Mouse (Mus musculus) heart, adult 11 months (tissue): ENCODE data around the gene Mroh7.

Experiments
- DNase-seq: peaks from one replicate; pipeline ENCODE4 v3.0.0; 2022

Gene Mroh7

DNA sequence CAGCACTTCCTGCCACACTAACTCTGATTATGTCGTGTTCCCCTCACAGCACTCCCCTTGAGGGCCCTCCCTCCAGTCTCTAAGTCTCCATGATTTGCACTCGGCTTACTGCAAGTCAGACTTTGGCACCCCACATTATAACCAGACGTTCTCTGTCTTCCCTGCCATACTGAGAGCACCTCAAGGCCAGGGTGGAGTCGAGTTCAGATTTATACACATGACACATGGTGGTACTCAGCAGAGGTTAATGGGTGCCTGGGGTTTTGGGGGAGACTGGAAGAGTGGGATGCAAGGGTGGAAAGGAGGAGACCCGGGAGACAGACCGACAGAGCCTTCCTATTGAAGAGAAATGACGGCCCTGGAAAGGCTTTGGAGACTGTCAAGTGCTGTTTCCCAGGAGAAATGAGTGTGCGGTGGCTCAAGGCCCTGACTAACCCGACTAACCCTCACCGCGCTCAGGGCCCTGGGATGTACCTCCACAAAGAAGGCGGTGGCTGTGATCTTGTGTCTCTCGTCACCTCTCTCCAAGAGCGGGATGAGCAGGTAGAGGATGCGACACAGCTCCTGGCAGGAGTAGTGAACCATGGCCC, 36.8 kb downstream of the Mroh7 start:
- DNase-seq, result peak; percentile 86

DNA sequence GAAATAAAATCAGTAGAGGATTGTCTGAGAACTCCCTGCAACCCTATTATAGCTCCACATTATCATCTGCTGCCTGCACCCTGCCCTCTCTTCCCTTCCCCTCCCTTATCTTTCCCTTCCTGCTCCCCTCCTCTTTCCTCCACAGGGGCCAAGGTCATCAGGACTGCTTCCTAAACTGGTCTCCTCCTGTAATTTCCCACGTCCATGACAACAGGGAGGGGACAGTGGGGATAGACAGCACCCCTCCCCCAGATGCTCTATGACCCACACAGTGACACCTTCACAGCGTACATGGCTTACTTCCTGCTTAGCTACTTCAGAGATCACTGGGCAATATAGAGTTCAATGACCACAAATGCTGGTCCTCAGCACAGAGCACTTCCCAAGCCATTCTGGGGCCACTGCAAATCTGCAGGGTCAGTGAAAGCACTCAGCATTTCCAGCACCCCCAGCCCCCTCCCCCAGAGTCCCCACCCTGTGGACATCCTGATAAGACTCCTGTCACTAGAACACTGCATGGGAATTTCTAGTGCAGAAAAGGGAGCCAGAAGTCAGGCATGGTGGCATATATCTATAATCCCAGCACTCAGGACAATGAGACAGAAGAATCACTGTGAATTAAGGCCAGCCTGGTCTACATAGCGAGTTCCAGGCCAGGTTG, 42.0 kb downstream of the Mroh7 start:
- DNase-seq, result peak; percentile 89

DNA sequence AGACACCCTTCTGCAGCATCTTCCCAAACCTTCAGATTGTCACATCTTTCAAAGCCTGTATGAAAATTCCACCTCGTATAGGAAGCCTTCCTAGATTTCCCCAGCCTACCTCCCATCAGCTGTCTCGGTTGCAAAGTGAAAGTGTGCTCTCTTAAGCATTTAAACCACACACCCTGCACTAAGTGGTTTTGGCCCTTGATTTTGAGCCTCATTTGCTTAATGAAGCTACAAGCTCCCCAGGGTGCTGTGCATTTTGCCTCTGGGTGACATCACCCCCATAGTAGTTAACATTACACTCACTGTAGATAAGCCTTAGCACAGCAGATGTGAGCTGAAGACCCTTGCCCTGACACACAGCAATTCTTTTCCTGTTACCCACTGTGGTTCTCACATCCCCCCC, 49.8 kb downstream of the Mroh7 start:
- peak; percentile 61 for DNase-seq

DNA sequence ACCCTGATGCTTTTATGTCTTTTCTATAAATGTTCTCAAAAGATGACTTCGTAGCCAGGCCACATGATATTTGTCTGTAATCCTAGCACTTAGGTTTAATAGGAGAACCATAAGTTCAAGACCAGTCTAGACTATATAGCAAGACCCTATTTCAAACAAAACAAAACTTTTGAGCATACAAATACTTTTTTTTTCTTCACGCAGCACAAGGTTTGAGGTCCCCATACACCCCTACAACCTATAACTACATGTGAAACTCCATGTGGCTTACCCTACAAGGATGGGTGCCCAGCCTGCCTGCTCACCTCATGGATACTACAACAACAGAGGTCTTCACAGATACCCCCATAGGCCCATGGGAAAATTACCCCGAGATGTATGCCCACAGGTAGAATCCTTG, 51.6 kb downstream of the Mroh7 start:
- no peak for DNase-seq

DNA sequence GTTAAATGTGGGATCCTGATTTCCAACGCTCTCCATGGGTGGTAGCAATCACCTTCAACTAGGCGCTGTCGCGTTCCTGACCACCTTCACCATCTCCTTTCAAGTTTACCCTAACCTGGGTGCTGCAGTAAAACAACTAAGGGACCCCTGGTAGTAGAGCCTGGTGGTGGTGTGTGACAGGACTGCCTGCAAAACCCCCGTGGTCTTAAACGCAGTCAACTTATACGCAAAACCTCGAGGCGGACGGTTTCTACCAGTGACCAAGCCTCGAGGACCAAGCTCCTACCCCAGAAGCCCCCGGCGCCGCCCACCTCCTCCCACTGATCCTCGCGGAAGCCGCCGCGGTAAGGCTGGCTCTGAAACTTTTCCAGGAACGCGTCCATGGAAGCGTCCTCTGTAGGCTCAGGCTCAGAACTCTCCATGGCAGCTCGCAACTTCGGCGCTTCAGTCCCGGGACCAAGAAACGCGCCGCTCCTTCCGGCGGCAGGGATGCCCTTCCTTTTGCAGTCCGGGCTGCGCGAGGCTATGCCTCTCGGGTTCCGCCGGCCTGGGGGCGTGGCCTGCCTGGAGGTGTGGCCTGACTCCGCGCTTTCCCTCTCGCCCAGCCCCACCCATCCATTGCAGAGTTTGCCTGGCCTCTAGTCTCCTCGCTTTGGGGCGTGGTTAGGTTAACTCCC, 52.1 kb downstream of the Mroh7 start, which contains the start of gene Ttc4:
Gene Ttc4 (minus strand): TSS at position 503 of the 677 bp plus-strand sequence.
- peak; percentile 98 for DNase-seq

DNA sequence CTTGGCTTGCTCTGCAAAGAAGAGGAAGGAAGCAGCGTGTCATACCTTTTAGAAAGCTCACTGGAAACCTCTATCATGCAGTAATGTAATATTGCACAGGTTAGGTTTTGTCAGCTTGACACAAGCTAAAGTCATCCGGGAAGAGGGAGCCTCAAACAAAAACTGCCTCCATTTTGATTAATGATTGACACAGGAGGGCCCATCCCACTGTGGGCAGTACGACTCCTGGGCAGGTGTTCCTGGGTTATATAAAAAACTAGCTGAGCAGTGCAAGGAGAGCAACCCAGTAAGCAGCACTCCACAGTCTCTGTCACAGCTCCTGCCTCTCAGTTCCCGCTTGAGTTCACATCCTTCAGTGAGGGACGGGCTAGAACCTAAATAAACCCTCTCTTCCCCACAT, 54.0 kb downstream of the Mroh7 start:
- peak; percentile 79 for DNase-seq

DNA sequence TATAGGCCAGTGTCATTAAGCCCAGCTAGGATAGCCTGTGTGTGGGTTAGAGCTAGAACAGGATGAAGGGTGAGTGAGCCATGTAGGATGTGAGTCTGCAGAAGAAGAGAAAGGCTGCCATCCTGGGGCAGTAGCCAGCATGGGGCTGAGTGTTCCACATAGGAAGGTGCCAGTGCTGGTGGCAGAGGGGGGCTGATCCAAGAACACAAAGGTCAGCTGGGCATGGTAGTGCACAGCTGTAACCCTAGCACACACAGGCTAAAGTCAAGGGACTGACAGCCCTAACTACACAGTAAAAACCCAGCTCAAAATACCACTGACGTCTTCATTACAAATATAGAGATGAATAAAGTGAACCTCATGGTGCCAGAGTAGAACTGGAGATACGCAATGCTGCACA, 64.2 kb downstream of the Mroh7 start:
- DNase-seq, result no peak

DNA sequence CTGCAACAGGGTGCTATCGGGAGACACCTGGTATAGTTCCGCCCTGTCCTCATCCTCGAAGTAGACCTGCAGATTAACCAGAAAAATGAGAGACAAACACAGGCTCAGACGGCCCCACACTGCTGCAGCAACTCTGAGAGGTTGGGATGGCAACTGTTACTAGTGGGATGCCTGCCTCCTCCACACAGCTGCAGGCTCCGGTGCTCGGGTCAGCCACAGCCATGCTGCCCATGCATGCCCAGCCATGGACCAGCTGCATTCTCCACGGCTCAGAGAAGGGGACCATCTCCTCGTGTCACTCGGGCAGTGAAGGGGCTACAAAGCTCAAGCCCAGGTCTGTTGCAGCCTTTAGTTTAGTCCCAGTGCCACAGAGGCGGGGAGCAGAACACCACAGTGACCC, 65.1 kb downstream of the Mroh7 start:
- no peak for DNase-seq

DNA sequence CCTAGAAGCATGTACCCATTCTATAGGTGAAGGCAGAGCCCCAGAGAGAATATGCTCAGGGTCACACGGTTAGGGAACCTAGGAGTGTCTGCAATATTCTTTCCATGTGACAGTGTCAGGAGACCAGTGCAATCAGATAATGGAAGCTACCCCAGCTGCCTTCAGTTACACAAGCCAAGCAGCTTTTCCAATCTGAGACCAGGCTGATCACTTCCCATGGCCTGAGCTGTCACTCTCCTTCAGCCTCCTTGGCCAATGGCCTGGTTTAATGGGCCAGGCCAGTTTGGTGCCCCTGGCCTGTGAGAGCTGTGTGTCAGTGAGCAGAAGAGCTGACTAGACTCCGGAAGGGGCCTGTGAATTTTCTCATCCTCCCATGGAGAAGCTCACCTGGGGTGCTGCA, 65.5 kb downstream of the Mroh7 start:
- peak; percentile 91 for DNase-seq

DNA sequence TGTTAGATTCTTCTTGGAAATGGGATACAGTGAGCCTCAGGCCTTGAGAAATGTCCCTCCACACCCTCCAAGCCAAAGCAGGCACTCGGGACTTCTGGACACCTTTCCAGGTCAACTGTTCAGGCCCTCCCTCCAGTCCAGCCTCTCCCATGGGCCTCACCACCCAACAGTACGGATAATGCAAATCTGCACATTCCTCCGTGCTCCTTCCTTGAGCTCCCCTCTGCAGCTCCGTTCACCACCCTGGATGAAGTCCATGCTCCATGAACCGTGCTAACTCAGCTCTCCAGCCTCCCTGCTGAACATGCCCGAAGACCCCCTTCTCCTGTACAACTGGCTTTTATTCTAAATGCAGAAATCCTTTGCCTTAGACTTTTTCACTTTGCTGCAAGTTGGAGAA, 66.0 kb downstream of the Mroh7 start:
- DNase-seq, result no peak

DNA sequence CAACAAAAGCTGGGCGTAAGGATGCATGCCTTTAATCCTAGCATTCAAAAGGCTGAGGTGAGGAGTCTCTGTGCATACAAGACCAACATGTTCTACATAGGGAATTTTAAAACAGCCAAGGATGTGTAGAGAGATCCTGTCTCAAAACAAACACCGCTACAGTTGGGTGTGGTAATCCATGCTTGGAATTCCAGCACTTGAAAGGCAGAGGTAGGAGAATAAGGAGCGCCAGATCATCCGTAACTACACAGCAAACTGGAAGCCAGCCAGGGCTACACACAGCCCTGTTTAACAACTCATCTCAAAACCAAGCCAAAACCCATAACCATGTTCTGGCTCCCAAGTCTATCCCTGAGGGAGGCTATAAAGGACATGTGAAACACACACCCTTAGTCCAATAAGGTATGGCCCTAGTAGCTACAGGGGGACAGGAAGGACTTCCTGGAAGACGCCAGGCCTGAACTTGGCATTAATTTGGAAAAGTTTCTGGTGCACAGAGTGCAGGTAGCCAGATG, 66.7 kb downstream of the Mroh7 start:
- DNase-seq, result no peak

DNA sequence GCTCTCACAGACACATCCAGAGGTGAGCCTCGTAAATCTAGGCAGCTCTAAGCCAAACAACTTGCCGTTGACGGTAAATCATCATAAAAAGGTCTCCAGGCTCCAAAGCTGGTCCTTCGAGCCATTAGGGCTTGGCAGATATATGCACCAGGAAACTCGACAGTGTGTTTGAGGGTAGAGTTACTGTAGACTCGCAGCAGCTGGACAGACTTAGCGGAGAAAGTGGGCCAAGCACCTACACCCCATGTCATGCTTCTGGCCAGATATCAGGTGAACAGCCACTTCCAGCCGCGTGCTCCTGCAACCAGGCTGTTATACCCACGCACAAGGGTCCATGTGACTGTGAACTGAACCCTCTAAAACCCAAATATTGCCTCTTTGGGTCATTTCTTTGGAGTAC, 75.0 kb downstream of the Mroh7 start:
- DNase-seq, result no peak

DNA sequence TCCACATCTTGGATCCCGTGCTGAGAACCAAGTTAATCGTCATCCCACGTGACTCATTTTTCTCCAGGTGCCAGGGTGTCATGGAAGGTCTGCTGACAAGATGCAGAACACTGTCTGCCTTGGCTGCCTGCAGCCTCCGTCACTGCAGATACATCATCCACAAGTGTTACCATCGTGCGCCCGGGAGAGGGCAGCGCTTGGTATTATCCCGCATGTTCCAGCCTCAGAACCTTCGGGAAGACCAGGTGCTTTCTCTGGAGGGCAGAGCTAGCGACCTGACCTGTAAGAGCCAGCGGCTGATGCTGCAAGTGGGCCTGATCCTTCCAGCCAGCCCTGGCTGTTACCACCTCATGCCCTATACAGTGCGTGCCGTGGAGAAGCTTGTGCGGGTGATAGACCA, 77.7 kb downstream of the Mroh7 start:
- DNase-seq, result no peak

DNA sequence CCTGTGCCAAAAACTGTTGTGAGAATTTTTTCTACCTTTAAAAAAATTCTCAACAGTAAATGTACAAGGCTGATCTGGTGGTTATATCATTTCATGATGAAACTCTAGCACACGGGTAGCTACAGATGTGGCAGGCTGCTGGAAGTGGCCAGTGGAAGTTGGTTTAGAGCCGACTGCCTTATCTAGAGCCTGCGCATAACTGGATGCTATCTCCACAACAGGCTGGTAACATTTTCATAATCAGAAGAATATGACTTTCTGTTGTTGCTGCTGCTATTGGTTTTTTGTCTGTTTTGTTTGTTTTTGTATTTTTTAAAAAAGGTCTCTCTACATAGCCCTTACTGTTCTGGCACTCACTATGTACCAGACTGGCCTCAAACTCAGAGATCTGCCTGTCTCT, 78.2 kb downstream of the Mroh7 start:
- DNase-seq, result no peak

DNA sequence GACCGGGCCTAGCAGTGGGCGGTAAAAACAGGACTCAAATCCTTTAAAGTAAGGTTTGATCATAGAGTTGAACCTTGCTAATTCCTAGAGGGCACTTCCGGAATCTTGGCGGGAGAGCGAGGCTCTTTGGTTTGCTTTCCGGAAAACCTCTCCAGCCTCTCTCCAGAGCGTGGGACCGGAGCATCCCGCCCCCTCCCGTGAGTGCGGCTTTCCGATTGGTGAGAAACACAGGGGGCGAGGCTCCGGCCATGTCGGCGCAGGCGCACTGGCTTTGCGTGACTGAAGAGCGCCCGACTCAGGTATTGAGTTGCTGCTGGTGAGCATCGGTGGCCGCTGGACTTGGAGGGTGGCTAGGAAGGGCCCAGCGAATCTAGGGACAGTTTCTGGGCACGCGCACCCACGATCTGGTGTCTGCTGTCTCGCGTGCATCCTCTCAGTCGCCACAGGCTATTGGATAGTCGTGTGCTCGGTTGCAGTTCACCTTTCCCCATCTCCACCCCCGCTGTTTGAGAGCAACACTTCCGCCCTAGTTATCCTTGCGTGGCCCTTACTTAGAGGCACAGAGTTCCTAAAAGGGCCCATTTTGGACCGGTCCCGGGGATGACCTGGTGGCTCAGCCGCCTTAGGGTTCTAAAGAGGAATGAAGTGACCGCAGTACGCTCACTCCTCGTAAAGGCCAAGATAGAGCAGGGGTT, 79.7 kb downstream of the Mroh7 start, which contains the start of gene Pars2:
Gene Pars2 (plus strand): TSS at position 237 of the 695 bp plus-strand sequence.
- DNase-seq, result peak; percentile 99

DNA sequence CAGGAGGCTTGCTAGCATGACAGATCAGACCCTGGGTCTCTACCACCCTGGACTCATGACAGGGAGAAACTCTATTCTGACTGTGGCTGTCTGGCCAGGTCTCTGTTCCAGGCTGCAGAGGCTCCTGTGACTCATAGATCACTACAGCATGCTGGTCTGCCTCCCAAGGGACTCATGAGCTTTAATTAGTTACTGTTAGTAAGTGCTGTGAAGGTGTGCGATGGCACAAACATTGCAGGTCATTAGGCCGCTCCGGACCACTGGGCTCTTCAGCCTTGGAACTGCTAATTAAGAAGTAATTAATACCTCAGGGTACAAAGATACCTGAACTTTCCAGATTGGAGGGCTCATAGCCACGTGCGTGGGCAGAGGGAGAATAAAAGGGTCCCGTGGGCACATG, 83.6 kb downstream of the Mroh7 start:
- DNase-seq, result no peak

DNA sequence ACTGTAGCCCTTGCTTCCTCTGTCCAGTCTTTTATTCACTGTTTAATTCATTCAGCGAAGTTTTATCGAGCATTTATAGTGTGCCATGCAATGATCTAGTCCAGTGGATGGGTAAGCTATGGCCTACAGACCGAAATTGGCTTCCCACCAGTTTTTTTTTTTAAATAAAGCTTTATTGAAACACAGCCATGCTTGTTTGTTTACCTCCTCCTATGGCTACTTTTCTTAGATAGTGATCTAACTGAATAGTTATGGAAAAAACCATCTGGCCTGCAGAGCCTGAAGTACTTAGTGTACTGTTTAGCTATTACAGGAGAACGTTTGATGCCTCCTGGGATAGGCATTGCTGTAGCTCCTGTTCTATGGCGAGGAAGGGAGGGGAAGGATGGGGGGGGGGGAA, 84.9 kb downstream of the Mroh7 start:
- no peak for DNase-seq

DNA sequence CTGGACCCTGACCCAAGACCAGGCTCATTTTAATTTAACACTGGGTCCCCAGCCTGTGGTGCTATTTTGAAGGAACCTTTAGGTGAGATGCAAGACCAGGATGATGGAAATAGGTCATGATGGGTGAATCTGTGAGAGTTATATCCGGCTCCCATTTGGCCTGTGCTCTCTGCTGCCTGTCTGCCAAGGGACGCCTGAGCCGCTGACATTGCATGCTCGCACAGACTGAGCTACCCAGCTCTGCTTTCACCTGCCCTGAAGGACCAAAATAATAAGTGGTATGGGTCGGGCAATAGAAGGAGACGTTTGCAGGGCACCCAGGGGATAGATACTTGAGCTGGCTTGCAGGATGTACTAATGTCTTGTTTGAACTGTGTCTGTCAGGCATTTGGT, 86.5 kb downstream of the Mroh7 start:
- DNase-seq, result no peak

DNA sequence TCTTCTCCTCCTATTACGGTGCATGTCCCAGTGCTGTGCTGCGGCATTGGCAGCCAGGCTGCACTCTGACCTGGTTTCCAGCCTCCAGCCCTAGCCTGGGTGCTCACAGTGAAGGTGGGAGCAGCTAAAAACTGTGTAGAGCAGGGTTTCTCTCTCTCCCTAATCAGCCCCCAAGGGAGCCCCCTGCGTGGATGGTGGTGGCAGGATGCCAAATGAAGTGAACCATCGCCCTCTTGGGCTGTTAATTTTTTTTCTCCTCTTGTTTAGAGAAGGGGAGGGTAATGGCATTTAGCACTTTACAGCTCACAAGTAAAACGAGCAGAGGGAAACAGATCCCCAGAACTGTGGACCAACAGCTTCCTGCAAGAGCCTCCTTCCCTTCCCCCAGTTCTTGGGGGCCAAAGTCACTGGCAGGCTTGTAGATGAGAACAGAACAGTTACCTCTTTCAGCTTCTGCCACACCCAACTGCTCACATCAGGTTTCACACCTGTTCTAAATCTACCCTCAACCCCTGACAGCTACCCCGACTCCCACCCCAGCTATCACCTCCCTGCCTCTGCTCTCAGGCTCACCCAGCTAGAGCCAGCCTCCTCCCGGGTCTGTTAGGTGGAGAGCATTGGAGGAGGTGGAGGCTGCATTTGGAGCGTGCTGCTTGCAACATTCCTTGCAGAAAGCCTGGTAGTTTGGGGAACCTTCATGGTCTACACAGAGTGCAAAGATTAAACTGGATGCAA, 87.1 kb downstream of the Mroh7 start:
- DNase-seq, result no peak

DNA sequence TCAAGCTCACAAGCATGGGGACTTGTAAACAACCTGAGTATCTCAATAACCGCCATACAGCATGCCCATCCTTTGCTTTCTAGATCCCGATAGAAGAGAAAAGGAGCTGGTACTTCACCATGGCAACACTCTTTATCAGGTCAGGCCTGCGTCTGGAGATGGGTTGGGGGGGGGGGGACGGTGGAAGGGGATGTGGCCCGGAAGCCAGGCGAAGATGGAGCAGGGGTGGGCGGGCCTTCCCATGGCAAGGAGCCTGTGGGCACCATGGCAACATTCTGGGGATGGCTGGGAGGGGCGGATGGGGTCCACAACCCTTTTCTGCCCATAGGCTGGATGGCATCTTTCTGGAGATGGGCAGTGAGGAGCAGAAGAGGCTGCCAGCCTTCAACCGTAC, 96.6 kb downstream of the Mroh7 start:
- no peak for DNase-seq

DNA sequence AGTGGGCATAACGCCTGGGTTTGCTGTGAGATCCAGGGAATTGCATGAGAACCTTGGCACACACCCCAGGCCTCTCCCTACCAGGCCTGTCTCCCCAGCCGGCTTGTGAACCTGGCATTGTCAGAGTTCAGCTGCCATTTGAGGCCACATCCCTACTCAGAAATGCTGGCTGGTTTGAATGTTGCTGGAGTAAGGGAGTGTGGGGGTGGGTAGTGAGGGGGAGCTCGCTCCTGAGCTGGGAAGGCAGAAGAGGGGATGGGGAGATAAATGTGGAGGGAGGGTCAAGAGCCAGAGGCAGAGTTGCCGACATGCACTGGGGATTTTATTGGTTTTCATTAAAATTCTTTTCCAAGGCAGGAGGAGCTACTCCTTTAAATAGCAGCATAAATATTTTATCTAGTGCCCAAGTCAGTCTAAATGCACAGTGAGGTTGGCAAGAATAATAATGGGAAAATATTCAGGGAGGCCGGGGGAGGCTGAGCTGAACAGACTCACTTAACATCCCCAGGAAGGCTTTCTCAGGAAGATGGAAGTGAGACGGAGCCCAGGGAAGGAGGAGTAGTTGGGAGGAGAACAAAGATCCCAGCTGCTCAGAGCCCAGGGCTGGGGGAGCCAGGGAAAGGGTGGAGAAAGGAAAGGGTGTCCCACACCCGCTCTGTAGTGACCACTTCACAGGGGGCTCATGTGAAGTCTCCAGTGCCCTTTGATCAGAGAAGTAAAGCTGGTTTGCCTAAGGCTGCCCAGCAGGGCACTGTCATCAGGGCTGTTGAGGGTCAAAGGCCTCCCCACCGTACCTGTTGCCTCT, 97.2 kb downstream of the Mroh7 start:
- no peak for DNase-seq

DNA sequence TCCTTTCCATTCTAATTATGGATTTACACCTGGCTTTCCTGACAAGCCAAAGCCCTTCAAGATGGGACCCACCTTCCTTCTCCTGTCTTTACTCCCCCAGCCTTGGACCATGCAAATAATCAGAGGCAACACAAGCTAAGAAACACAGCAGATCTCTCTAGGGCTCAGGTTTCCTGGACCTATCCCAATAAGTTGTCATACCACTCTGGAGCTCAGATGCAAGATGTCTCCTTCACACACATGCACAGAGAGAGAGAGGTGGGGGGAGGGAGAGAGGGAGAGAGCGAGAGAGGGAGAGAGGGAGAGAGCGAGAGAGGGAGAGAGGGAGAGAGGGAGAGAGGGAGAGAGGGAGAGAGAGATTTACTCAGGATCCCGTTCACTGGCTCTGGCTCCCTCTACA, 98.4 kb downstream of the Mroh7 start:
- DNase-seq, result no peak
